Mouse (Mus musculus) urinary bladder, postnatal 10 days (tissue): ENCODE measurements around the gene Olfr884.

Experiments used
- DNase-seq: peaks from one replicate; pipeline ENCODE4 v3.0.0; 2022; ENCODE audit warnings: low spot score

Olfr884 gene

DNA sequence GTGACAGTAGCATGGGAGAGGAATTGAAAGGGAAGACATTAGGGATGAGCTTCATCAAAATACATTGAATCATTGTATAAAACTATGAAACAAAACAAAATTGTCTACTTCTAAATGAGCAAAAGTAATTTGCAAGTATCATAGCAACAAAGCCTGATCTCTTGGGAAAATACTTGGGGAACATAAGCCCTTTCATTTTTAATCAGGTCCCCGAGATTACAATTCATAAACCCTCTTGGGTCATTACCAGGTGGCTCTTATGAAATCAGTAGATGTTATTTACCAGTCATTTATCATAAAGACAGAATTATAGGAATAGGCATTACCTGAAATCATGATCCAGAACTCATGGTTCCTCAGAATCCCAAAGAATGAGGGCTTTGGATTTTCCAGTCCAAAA is at the start of gene Olfr884:
TSS of gene Olfr884 (plus strand) at position 301 of the 400 bp plus-strand sequence.
- no peak for DNase-seq

DNA sequence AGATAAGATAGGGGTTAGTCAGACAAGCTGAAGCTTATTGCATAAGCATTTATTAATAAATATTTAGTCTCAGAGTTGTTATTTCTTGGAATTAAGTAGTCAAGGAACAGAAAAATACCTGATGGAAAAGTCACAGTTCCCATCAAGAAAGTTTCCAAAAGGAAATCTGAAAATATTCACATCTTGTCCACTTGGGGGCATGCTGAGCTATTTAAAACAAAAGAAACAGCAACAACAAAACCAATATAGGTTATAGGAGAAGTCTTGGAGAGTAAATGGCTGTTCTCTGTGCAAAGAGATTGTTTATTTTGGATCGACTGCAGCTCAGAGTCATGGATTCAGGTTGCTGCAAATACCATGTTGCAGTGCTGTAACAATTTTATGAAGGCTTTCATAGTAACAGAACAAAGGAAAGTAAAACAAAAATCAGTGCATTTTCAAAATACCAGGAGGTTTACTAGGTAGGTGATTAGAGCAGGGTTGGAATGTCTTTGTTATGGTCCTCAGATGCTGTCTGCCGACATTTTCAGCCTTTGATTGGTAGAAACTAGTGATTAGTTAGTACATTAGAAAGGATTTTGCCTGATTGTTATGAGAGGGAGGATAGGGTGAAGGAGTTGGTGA is 47.7 kb upstream of the Olfr884 start:
- DNase-seq = no peak

DNA sequence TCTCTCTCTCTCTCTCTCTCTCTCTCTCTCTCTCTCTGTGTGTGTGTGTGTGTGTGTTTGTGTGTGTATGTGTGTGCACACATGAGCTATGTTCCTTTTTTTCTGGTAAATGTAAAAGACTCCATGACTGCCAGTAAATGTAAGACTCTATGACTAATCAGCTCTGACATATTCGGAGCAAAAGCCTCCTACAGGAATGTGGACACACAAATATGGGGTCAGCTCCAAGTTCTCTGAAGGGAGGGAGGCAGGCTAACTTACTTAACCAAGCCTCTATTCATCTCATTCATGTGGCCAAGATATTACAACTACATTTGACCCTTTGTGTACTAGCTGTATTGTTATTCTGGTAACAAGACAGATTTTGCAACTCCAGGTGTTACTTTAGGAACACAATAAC is 46.3 kb upstream of the Olfr884 start:
- DNase-seq = no peak

DNA sequence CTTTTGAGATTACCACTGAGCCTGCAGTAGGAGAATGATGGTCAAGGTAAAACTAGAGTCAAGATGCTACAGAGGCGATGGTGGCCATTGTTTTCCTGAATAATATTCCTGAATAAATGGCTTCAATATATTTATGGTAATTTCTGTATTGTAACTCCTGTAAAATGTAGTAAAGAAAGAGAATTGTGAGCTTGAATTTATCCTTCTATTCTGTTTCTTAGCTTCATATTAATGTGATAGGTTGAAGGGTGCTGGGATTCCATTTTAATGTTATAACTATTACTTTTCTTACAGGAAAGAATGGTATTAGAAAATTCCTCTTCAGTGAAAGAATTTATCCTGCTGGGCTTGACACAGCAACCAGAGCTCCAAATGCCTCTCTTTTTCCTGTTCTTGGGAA is 20.8 kb upstream of the Olfr884 start, which contains the start of gene Olfr883:
TSS of gene Olfr883 (plus strand) at position 301 of the 400 bp plus-strand sequence.
- no peak for DNase-seq

DNA sequence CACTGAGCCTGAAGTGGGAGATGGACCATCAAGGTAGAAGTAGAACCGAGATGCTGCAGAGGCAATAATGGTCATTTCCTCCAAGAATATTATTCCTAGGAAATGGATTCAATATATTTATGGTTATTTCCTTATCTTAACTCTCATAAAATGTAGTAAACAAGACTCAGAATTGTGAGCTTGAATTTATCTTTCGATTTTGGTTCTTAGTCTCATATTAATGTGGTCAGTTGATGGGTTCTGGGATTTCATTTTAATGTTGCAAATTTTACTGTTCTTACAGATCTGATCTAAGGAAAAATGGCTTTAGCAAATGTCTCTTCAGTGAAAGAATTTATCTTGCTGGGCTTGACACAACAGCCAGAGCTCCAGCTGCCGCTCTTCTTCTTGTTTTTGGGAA is 14.7 kb downstream of the Olfr884 start, which contains the start of gene Olfr885:
TSS of gene Olfr885 (plus strand) at position 301 of the 400 bp plus-strand sequence.
- DNase-seq = no peak

- no peak for DNase-seq
Observed at GRCm38 (mm10) chr9:38083772-38084171, 37.4 kb downstream of the Olfr884 start, which contains the start of gene Olfr887. Gene Olfr887, plus strand, starts transcription at chr9:38084072.
